Mouse (Mus musculus) midbrain, embryonic 14.5 days (tissue): Measurements from ENCODE around the gene Fance. TPM values are rescaled to one million over a fixed set of nuclear protein-coding genes. Genes with fewer than 3 reads are reported as not detected.

Experiments used
- ATAC-seq: fragments of 200-750 bp; cut with Nextera tagmentation; 2 replicates; pipeline ENCODE4 v1.8.0; 2017; ENCODE audit warnings: moderate number of reproducible peaks, moderate library complexity; ENCODE audit not compliant: low FRiP score, low TSS enrichment
- DNase-seq: peaks from one replicate; pipeline ENCODE4 v3.0.0-alpha.2; 2015
- H3K27ac ChIP-seq: fragments of 300-500 bp; sonication (generic); replicated peaks from 2 replicates; pipeline ENCODE4 v1.5.1; 2014; ENCODE audit warnings: mild to moderate bottlenecking, low read depth, low read length, moderate library complexity
- H3K27me3 ChIP-seq: fragments of 300-500 bp; sonication (generic); 2 replicates; pipeline ENCODE4 v1.6.1; 2014; ENCODE audit warnings: low read length, control low read depth, mixed read lengths; ENCODE audit not compliant: control insufficient read depth, insufficient read depth
- H3K36me3 ChIP-seq: fragments of 300-500 bp; sonication (generic); 2 replicates; pipeline ENCODE4 v1.6.1; 2014; ENCODE audit warnings: low read length, control low read depth; ENCODE audit not compliant: control insufficient read depth, insufficient read depth
- H3K4me1 ChIP-seq: fragments of 300-500 bp; sonication (generic); 2 replicates; pipeline ENCODE4 v1.6.1; 2014; ENCODE audit warnings: mild to moderate bottlenecking, antibody characterized with exemption, low read length, control low read depth; ENCODE audit not compliant: control insufficient read depth, insufficient read depth
- H3K4me2 ChIP-seq: fragments of 300-500 bp; sonication (generic); 2 replicates; pipeline ENCODE4 v1.6.1; 2014; ENCODE audit warnings: mild to moderate bottlenecking, low read length, moderate library complexity
- H3K4me3 ChIP-seq: fragments of 300-500 bp; sonication (generic); replicated peaks from 2 replicates; pipeline ENCODE4 v1.5.1; 2014; ENCODE audit warnings: low read depth, low read length
- H3K9ac ChIP-seq: fragments of 300-500 bp; sonication (generic); replicated peaks from 2 replicates; pipeline ENCODE4 v1.6.1; 2014; ENCODE audit warnings: mild to moderate bottlenecking, low read length, moderate library complexity
- H3K9me3 ChIP-seq: fragments of 300-500 bp; sonication (generic); 2 replicates; pipeline ENCODE4 v1.6.1; 2016; ENCODE audit warnings: low read length, control low read depth, mixed read lengths; ENCODE audit not compliant: control insufficient read depth
- WGBS: fragments of 180-500 bp; shearing (Covaris S2); extraction: QIAGEN DNeasy Blood & Tissue Kit; methylation state at CpG from one replicate; pipeline ENCODE4 v1.1.7; 2014; 5-methylcytosine and 5-hydroxymethylcytosine counted together
- polyA plus RNA-seq: library from polyadenylated mRNA; unstranded; fragments of >200 nt; fragmentation: Nextera tagmentation; extraction: Ambion mirVana; gene quantifications from 2 replicates; pipeline ENCODE4 v1.2.1, GENCODE M21; 2014

The Fance gene
- polyA plus RNA-seq, 1 experiment from 2014 or later: 24.3 TPM

- no peak overlapping the region for H3K4me3 ChIP-seq
- no peak overlapping the region for H3K27ac ChIP-seq
- ATAC-seq (no peak), DNase-seq (no peak)
- H3K27me3 ChIP-seq: no peaks in the 10 kb centered on the region
- H3K9ac ChIP-seq: no peak overlapping the region
- H3K4me1 ChIP-seq: 0 out of 2 replicates have a peak, but pooled peaks cover 3% of the 10 kb centered on the region
- WGBS: 41% methylated on average over 11 of the region's 11 CpGs
- H3K9me3 ChIP-seq: no peaks in the 10 kb centered on the region
- H3K4me2 ChIP-seq: no peak overlapping the region
- 0 out of 2 replicates have a peak, but pooled peaks cover 5% of the 10 kb centered on the region for H3K36me3 ChIP-seq
Observed at GRCm38 (mm10) chr17:28299669-28300320, 13.5 kb upstream of the Fance start.

- no peak overlapping the region for H3K4me3 ChIP-seq
- no peak for ATAC-seq
- 0 out of 2 replicates have a peak, but pooled peaks cover 5% of the 10 kb centered on the region for H3K36me3 ChIP-seq
- H3K27me3 ChIP-seq: no peaks in the 10 kb centered on the region
- no peak for DNase-seq
- no peak overlapping the region for H3K27ac ChIP-seq
- H3K9ac ChIP-seq: no peak overlapping the region
- no peak overlapping the region for H3K4me2 ChIP-seq
- no peaks in the 10 kb centered on the region for H3K9me3 ChIP-seq
- no peaks in the 10 kb centered on the region for H3K4me1 ChIP-seq
- WGBS: 23% methylated on average over 9 of the region's 9 CpGs
Observed at GRCm38 (mm10) chr17:28300323-28300722, 13.0 kb upstream of the Fance start.

GRCm38 (mm10) chr17:28300850-28301249 is 12.5 kb upstream of the Fance start:
- Histone ChIP-seq H3K4me1 (no peaks in the 10 kb centered on the region), H3K4me2 (no peak overlapping the region), H3K9ac (no peak overlapping the region), H3K27ac (no peak overlapping the region), H3K4me3 (no peak overlapping the region), H3K9me3 (no peaks in the 10 kb centered on the region), H3K36me3 (0 out of 2 replicates have a peak, but pooled peaks cover 5% of the 10 kb centered on the region), H3K27me3 (no peaks in the 10 kb centered on the region)
- ATAC-seq (no peak), DNase-seq (no peak)
- 75% methylated on average over 3 of the region's 3 CpGs for WGBS

GRCm38 (mm10) chr17:28305172-28305571 is 8.1 kb upstream of the Fance start:
- no peaks in the 10 kb centered on the region for H3K4me1 ChIP-seq
- H3K9me3 ChIP-seq: no peaks in the 10 kb centered on the region
- DNase-seq (no peak), ATAC-seq (no peak)
- H3K4me2 ChIP-seq: no peak overlapping the region
- WGBS: 53% methylated on average over 10 of the region's 10 CpGs
- H3K4me3 ChIP-seq: no peak overlapping the region
- no peak overlapping the region for H3K9ac ChIP-seq
- no peak overlapping the region for H3K27ac ChIP-seq
- H3K27me3 ChIP-seq: no peaks in the 10 kb centered on the region
- no peaks in the 10 kb centered on the region for H3K36me3 ChIP-seq

GRCm38 (mm10) chr17:28308297-28309195 is 4.8 kb upstream of the Fance start:
- Histone ChIP-seq H3K4me3 (no peak overlapping the region), H3K4me1 (no peaks in the 10 kb centered on the region), H3K36me3 (no peaks in the 10 kb centered on the region), H3K27me3 (no peaks in the 10 kb centered on the region), H3K9ac (no peak overlapping the region), H3K4me2 (no peak overlapping the region), H3K9me3 (no peaks in the 10 kb centered on the region), H3K27ac (no peak overlapping the region)
- no peak for ATAC-seq
- peak; percentile 95 for DNase-seq
- WGBS: 19% methylated on average over 18 of the region's 18 CpGs

GRCm38 (mm10) chr17:28310831-28311230 is 2.5 kb upstream of the Fance start:
- Histone ChIP-seq H3K9ac (no peak overlapping the region), H3K4me3 (no peak overlapping the region), H3K4me2 (no peak overlapping the region), H3K27me3 (no peaks in the 10 kb centered on the region), H3K4me1 (peaks cover 10% of the 10 kb centered on the region; the same call in 1 of the 2 replicates), H3K27ac (no peak overlapping the region), H3K36me3 (0 out of 2 replicates have a peak, but pooled peaks cover 2% of the 10 kb centered on the region), H3K9me3 (no peaks in the 10 kb centered on the region)
- no peak for DNase-seq
- no peak for ATAC-seq
- 79% methylated on average over 3 of the region's 3 CpGs for WGBS

GRCm38 (mm10) chr17:28311366-28312132 is 1.8 kb upstream of the Fance start:
- 87% methylated on average over 5 of the region's 5 CpGs for WGBS
- DNase-seq: no peak

More at GRCm38 (mm10) chr17:28311366-28312132, 1.8 kb upstream of the Fance start:
- no peak overlapping the region for H3K4me3 ChIP-seq
- no peak overlapping the region for H3K27ac ChIP-seq
- no peak for ATAC-seq
- 0 out of 2 replicates have a peak, but pooled peaks cover 9% of the 10 kb centered on the region for H3K36me3 ChIP-seq
- no peak overlapping the region for H3K9ac ChIP-seq
- H3K27me3 ChIP-seq: no peaks in the 10 kb centered on the region
- peaks cover 10% of the 10 kb centered on the region; the same call in 1 of the 2 replicates for H3K4me1 ChIP-seq
- H3K9me3 ChIP-seq: no peaks in the 10 kb centered on the region
- no peak overlapping the region for H3K4me2 ChIP-seq
